Mouse (Mus musculus): ENCODE results near the gene Itgb2l. TPM values are rescaled to one million over a fixed set of nuclear protein-coding genes. Genes with fewer than 3 reads are reported as not detected.
A peak's percentile ranks its signal among the peaks of the same experiment; 100 is the strongest.
"Not testable (repeated sequence)": the region's sequence is repeated elsewhere in the genome, so short reads cannot be mapped to it uniquely, and the experiment has no call there.

Gene Itgb2l
- polyA plus RNA-seq, 1 experiment from 2014 or later = 0.11 TPM

DNA sequence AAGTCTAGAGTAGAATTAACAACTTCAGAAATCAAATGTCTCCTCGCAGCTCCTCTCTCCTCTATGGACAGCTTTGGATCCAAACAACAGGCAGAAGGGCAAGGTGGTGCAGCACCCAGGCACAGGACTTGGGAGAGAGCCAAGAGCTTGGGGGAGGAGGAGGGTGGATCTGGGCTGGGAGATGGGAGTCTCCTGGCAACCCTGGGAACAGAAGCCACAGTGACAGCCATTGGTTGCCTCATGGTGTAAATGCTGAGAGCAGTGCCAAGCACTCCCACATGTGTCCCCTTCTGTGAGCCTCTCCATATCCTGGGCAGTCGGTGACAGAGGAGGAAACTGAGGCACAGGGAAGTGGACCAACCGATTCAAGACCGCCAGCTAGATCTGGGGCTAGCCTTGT lies 25.3 kb upstream of the Itgb2l start:
- Histone ChIP-seq H3K4me2 (ENCODE audit: low read depth, severe bottlenecking) (no peak overlapping the region), H3K9ac (ENCODE audit: low read length) (no peak overlapping the region), H3K4me1 (ENCODE audit: control insufficient read depth, insufficient read depth, low read length) (0 out of 2 replicates have a peak, but pooled peaks cover 4% of the 10 kb centered on the region), H3K4me3 (ENCODE audit: low read depth, low read length) (no peak overlapping the region), H3K27me3 (ENCODE audit: control insufficient read depth, insufficient read depth, low read length) (no peaks in the 10 kb centered on the region), H3K27ac (replicated peaks; ENCODE audit: low read depth, low read length) (no peak overlapping the region), H3K9me3 (ENCODE audit: control insufficient read depth, low read length) (no peaks in the 10 kb centered on the region), H3K36me3 (ENCODE audit: control insufficient read depth, insufficient read depth, low read length) (no peaks in the 10 kb centered on the region)
- 95% methylated on average over 4 of the region's 4 CpGs for WGBS
- DNase-seq (ENCODE audit: low spot score) (no peak), ATAC-seq (ENCODE audit: insufficient number of reproducible peaks, low FRiP score, low TSS enrichment, low read depth) (no peak)

DNA sequence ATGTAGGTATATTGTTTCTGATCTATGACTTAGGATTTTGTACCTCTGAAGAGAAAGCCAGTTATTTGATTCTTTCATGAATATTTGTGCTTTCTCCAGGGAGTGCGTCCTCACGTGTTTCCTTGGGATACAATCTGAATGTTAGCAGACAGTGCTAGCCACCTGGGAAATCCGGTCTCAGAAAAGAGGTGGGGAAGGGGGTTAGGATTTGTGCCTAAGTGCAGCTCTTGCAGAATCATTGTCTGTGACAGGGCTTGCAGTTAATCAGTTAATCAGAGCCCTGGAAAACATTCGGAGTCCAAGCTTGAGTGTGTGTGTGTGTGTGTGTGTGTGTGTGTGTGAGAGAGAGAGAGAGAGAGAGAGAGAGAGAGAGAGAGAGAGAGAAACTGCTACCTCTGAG lies 24.6 kb upstream of the Itgb2l start:
- Histone ChIP-seq H3K36me3 (ENCODE audit: control insufficient read depth, insufficient read depth, low read length) (no peaks in the 10 kb centered on the region), H3K9me3 (ENCODE audit: control insufficient read depth, low read length) (no peaks in the 10 kb centered on the region), H3K27me3 (ENCODE audit: control insufficient read depth, insufficient read depth, low read length) (no peaks in the 10 kb centered on the region), H3K27ac (replicated peaks; ENCODE audit: low read depth, low read length) (no peak overlapping the region), H3K4me2 (ENCODE audit: low read depth, severe bottlenecking) (no peak overlapping the region), H3K9ac (ENCODE audit: low read length) (no peak overlapping the region), H3K4me3 (ENCODE audit: low read depth, low read length) (no peak overlapping the region), H3K4me1 (ENCODE audit: control insufficient read depth, insufficient read depth, low read length) (0 out of 2 replicates have a peak, but pooled peaks cover 4% of the 10 kb centered on the region)
- no peak for DNase-seq (ENCODE audit: low spot score)
- ATAC-seq (ENCODE audit: insufficient number of reproducible peaks, low FRiP score, low TSS enrichment, low read depth) = no peak
- whole genome bisulfite sequencing = 72% methylated on average over 4 of the region's 4 CpGs

DNA sequence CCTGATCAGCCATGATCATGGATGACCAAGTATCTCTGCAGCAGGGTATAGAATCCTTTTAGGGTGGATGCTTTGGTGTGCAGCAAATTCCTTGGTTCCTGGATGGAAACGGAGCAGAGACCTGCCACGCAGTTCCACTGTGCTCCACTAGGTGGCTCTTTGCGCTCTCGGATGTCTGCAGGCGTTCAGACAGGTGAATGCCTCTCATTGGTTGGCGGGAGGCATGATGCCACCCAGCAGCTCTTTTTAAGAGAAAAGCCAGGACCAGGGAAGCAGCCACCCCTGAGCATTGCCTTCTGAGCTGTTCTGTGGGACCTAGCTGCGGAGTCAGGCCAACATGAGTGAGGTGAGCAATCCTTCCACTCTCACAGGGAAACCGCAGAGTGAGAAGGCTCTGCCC lies 24.0 kb upstream of the Itgb2l start, which contains the start of gene Pcp4:
Pcp4 (plus strand) TSS at position 162 of the 400 bp plus-strand sequence.
- H3K36me3 ChIP-seq (ENCODE audit: control insufficient read depth, insufficient read depth, low read length) = no peaks in the 10 kb centered on the region
- H3K4me2 ChIP-seq (ENCODE audit: low read depth, severe bottlenecking) = no peak within 1 kb of the TSS
- no peaks in the 10 kb centered on the region for H3K27me3 ChIP-seq (ENCODE audit: control insufficient read depth, insufficient read depth, low read length)
- no peak within 1 kb of the TSS for H3K27ac ChIP-seq (replicated peaks; ENCODE audit: low read depth, low read length)
- H3K4me3 ChIP-seq (ENCODE audit: low read depth, low read length) = no peak within 1 kb of the TSS
- DNase-seq (ENCODE audit: low spot score) (peak; percentile 89), ATAC-seq (ENCODE audit: insufficient number of reproducible peaks, low FRiP score, low TSS enrichment, low read depth) (no peak)
- H3K9ac ChIP-seq (ENCODE audit: low read length) = no peak within 1 kb of the TSS
- H3K9me3 ChIP-seq (ENCODE audit: control insufficient read depth, low read length) = no peaks in the 10 kb centered on the region
- WGBS = 12% methylated on average over 8 of the region's 8 CpGs
- H3K4me1 ChIP-seq (ENCODE audit: control insufficient read depth, insufficient read depth, low read length) = 0 out of 2 replicates have a peak, but pooled peaks cover 2% of the 10 kb centered on the region

DNA sequence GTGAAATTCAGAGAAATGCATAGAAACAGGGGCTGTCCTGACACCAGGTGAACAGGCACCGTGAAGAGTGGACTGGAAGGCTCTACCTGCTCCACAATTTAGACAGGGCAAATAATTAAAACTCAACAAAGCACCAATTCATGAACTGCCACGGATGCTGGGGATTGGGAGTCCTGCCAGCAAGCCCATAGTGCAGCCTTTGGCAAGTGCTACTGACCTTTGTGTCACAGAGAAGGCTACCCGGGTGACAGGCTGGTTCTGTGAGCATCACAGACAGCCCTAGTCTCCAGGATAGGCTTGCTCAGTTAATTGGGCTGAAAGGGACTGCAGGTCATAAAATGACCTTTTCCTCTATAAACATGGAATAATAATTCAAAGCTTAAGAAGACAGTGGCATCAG lies 17.4 kb upstream of the Itgb2l start:
- H3K27me3 ChIP-seq (ENCODE audit: control insufficient read depth, insufficient read depth, low read length) = no peaks in the 10 kb centered on the region
- no peak overlapping the region for H3K27ac ChIP-seq (replicated peaks; ENCODE audit: low read depth, low read length)
- DNase-seq (ENCODE audit: low spot score) = no peak
- H3K4me2 ChIP-seq (ENCODE audit: low read depth, severe bottlenecking) = no peak overlapping the region
- no peaks in the 10 kb centered on the region for H3K9me3 ChIP-seq (ENCODE audit: control insufficient read depth, low read length)
- H3K4me3 ChIP-seq (ENCODE audit: low read depth, low read length) = no peak overlapping the region
- WGBS = 58% methylated on average over 3 of the region's 3 CpGs
- H3K9ac ChIP-seq (ENCODE audit: low read length) = no peak overlapping the region
- no peak for ATAC-seq (ENCODE audit: insufficient number of reproducible peaks, low FRiP score, low TSS enrichment, low read depth)
- no peaks in the 10 kb centered on the region for H3K36me3 ChIP-seq (ENCODE audit: control insufficient read depth, insufficient read depth, low read length)
- H3K4me1 ChIP-seq (ENCODE audit: control insufficient read depth, insufficient read depth, low read length) = no peaks in the 10 kb centered on the region

GRCm38 (mm10) chr16:96459356-96459755 lies 15.9 kb upstream of the Itgb2l start:
- Histone ChIP-seq H3K4me2 (ENCODE audit: low read depth, severe bottlenecking) (no peak overlapping the region), H3K27me3 (ENCODE audit: control insufficient read depth, insufficient read depth, low read length) (no peaks in the 10 kb centered on the region), H3K36me3 (ENCODE audit: control insufficient read depth, insufficient read depth, low read length) (no peaks in the 10 kb centered on the region), H3K27ac (replicated peaks; ENCODE audit: low read depth, low read length) (no peak overlapping the region), H3K9me3 (ENCODE audit: control insufficient read depth, low read length) (no peaks in the 10 kb centered on the region), H3K4me3 (ENCODE audit: low read depth, low read length) (no peak overlapping the region), H3K4me1 (ENCODE audit: control insufficient read depth, insufficient read depth, low read length) (no peaks in the 10 kb centered on the region), H3K9ac (ENCODE audit: low read length) (no peak overlapping the region)
- no peak for ATAC-seq (ENCODE audit: insufficient number of reproducible peaks, low FRiP score, low TSS enrichment, low read depth)
- WGBS = 84% methylated on average over 2 of the region's 2 CpGs
- DNase-seq (ENCODE audit: low spot score) = no peak

- Histone ChIP-seq H3K4me2 (ENCODE audit: low read depth, severe bottlenecking) (no peak overlapping the region), H3K4me3 (ENCODE audit: low read depth, low read length) (no peak overlapping the region), H3K9me3 (ENCODE audit: control insufficient read depth, low read length) (no peaks in the 10 kb centered on the region), H3K36me3 (ENCODE audit: control insufficient read depth, insufficient read depth, low read length) (no peaks in the 10 kb centered on the region), H3K4me1 (ENCODE audit: control insufficient read depth, insufficient read depth, low read length) (no peaks in the 10 kb centered on the region), H3K27me3 (ENCODE audit: control insufficient read depth, insufficient read depth, low read length) (no peaks in the 10 kb centered on the region), H3K27ac (replicated peaks; ENCODE audit: low read depth, low read length) (no peak overlapping the region), H3K9ac (ENCODE audit: low read length) (no peak overlapping the region)
- 79% methylated on average over 5 of the region's 5 CpGs for WGBS
- DNase-seq (ENCODE audit: low spot score) (no peak), ATAC-seq (ENCODE audit: insufficient number of reproducible peaks, low FRiP score, low TSS enrichment, low read depth) (no peak)
Observed at GRCm38 (mm10) chr16:96457612-96458011, 14.2 kb upstream of the Itgb2l start.

DNA sequence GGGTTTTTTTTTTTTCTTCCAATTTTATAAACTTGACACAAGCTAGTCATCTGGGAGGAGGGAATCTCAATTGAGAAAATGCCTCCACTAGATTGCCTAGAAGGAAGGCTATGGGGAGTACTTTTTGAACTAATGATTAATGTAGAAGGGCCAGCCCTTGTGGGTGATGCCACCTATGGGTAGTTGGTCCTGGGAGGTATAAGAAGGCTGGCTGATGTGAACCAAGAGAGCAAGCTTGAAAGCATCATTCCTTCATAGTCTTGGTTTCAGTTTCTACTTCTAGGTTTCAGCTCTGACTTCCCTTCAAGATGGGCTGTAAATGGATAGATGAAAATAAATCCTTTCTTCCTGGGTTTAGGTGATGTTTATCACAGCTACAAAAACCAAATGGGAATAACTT lies 10.7 kb upstream of the Itgb2l start:
- Histone ChIP-seq H3K27ac (replicated peaks; ENCODE audit: low read depth, low read length) (no peak overlapping the region), H3K9ac (ENCODE audit: low read length) (no peak overlapping the region), H3K36me3 (ENCODE audit: control insufficient read depth, insufficient read depth, low read length) (no peaks in the 10 kb centered on the region), H3K4me2 (ENCODE audit: low read depth, severe bottlenecking) (no peak overlapping the region), H3K9me3 (ENCODE audit: control insufficient read depth, low read length) (no peaks in the 10 kb centered on the region), H3K4me1 (ENCODE audit: control insufficient read depth, insufficient read depth, low read length) (no peaks in the 10 kb centered on the region), H3K4me3 (ENCODE audit: low read depth, low read length) (no peak overlapping the region), H3K27me3 (ENCODE audit: control insufficient read depth, insufficient read depth, low read length) (no peaks in the 10 kb centered on the region)
- no peak for ATAC-seq (ENCODE audit: insufficient number of reproducible peaks, low FRiP score, low TSS enrichment, low read depth)
- DNase-seq (ENCODE audit: low spot score) = no peak

DNA sequence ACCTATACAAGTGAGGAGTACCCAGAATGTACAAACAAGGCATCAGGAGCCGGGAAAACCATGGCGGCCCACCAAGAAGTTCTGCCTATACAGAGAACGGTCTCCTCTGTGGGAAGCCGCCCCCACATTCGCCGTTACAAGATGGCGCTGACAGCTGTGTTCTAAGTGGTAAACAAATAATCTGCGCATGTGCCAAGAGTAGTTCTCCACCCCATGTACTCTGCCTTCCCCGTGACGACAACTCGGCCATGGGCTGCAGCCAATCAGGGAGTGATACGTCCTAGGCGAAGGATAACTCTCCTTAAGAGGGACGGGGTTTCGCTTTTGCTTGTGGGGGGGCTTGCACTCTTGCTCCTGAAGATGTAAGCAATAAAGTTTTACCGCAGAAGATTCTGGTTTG lies 7.5 kb upstream of the Itgb2l start:
- not testable (repeated sequence) for H3K36me3 ChIP-seq (ENCODE audit: control insufficient read depth, insufficient read depth, low read length); H3K4me3 ChIP-seq (ENCODE audit: low read depth, low read length); H3K4me2 ChIP-seq (ENCODE audit: low read depth, severe bottlenecking); DNase-seq (ENCODE audit: low spot score); H3K9ac ChIP-seq (ENCODE audit: low read length); ATAC-seq (ENCODE audit: insufficient number of reproducible peaks, low FRiP score, low TSS enrichment, low read depth); H3K27ac ChIP-seq (replicated peaks; ENCODE audit: low read depth, low read length); H3K9me3 ChIP-seq (ENCODE audit: control insufficient read depth, low read length); H3K27me3 ChIP-seq (ENCODE audit: control insufficient read depth, insufficient read depth, low read length); H3K4me1 ChIP-seq (ENCODE audit: control insufficient read depth, insufficient read depth, low read length)
- 93% methylated on average over 12 of the region's 16 CpGs for WGBS

DNA sequence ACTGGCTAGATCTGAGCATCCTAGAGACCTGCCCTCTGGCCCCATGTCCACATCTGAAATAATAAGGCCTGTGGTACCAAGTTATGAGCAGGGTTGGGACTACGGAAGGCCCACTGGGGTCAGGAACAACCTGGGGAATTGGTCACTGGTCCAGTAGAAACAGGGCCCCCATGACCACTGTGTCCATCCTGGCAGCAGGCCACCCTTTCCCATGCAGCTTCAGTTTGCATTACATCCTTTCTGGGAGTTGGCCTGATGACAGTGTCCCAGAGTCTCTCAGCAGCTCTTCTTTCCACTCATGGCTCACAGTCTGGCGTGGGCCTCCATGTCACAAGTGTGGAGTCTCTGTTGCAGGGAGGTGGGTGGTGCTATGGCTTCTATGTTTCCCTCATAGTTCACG lies 1.6 kb downstream of the Itgb2l start:
- 94% methylated on average over 3 of the region's 3 CpGs for WGBS
- H3K9me3 ChIP-seq (ENCODE audit: control insufficient read depth, low read length) = no peaks in the 10 kb centered on the region
- H3K27ac ChIP-seq (replicated peaks; ENCODE audit: low read depth, low read length) = no peak overlapping the region
- H3K4me1 ChIP-seq (ENCODE audit: control insufficient read depth, insufficient read depth, low read length) = peaks cover 21% of the 10 kb centered on the region
- no peak overlapping the region for H3K4me3 ChIP-seq (ENCODE audit: low read depth, low read length)
- no peaks in the 10 kb centered on the region for H3K36me3 ChIP-seq (ENCODE audit: control insufficient read depth, insufficient read depth, low read length)
- ATAC-seq (ENCODE audit: insufficient number of reproducible peaks, low FRiP score, low TSS enrichment, low read depth) (no peak), DNase-seq (ENCODE audit: low spot score) (no peak)
- no peak overlapping the region for H3K4me2 ChIP-seq (ENCODE audit: low read depth, severe bottlenecking)
- no peaks in the 10 kb centered on the region for H3K27me3 ChIP-seq (ENCODE audit: control insufficient read depth, insufficient read depth, low read length)
- no peak overlapping the region for H3K9ac ChIP-seq (ENCODE audit: low read length)
